Mouse (Mus musculus): ENCODE data around the gene AV320801.
"Not testable (repeated sequence)": the region's sequence is repeated elsewhere in the genome, so short reads cannot be mapped to it uniquely, and the experiment has no call there.

Gene AV320801

GRCm38 (mm10) chrX:135494288-135494687 lies at the start of gene AV320801:
TSS of gene AV320801 (plus strand) at chrX:135494588.
- DNase-seq (ENCODE audit: low spot score): not testable (repeated sequence)

- not testable (repeated sequence) for DNase-seq (ENCODE audit: low spot score)
These were observed 30.2 kb upstream of the AV320801 start for GRCm38 (mm10) chrX:135464160-135464559.

GRCm38 (mm10) chrX:135481902-135482301 lies 12.5 kb upstream of the AV320801 start:
- DNase-seq (ENCODE audit: low spot score): not testable (repeated sequence)

GRCm38 (mm10) chrX:135483183-135483582 lies 11.2 kb upstream of the AV320801 start:
- DNase-seq (ENCODE audit: low spot score): not testable (repeated sequence)

Measured in MN1 (cell line).